Mouse (Mus musculus): ENCODE measurements around the gene Sh2d4b. TPM values are rescaled to one million over a fixed set of nuclear protein-coding genes. Genes with fewer than 3 reads are reported as not detected.

The Sh2d4b gene
- total RNA-seq, 2 experiments from 2014 or later = 2.7 to 7.9 TPM

DNA sequence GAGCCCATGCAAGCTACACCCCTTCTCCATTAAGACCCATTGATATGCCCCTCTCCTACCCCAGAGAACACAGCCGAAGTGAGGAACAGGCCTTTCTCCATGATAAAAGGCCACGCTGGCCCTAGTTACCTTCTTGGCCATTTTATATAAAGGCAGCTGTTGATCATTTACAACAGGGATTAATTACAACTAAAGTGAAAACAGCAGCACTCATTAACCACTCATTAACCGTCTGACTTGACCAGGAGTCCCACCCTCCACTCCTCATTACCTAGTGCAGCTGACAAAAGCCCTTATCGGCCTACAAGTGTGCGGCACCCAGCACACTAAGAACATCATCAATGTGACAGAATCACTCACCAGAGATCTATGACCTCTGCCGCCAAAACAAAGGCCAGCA is 20.6 kb upstream of the Sh2d4b start:
- no peak for DNase-seq (ENCODE audit: low spot score in 2 of 2)
- intact Hi-C loops (cut with DNase I) = no loop called here

DNA sequence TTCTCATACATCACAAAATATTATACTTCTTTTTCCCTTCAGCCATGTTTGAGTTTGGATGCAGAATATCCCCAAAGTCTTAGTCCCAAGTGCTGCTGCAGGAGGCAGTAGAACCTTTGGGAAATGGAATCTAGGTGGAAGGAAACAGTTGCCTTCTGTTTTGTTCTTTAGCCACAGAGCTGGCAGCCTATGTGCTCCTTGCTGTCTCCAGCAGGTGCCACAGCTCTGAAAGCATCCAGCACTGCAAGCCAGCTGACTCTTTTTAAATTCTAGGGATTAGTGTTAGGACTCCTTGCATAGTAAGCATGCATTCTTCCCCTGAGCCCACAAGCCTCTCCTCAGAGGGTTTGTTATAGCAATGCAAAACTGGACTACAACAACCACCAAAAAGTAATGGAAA is 18.5 kb upstream of the Sh2d4b start:
- DNase-seq (ENCODE audit: low spot score in 2 of 2) = no peak
- intact Hi-C loops (cut with DNase I) = no loop called here

DNA sequence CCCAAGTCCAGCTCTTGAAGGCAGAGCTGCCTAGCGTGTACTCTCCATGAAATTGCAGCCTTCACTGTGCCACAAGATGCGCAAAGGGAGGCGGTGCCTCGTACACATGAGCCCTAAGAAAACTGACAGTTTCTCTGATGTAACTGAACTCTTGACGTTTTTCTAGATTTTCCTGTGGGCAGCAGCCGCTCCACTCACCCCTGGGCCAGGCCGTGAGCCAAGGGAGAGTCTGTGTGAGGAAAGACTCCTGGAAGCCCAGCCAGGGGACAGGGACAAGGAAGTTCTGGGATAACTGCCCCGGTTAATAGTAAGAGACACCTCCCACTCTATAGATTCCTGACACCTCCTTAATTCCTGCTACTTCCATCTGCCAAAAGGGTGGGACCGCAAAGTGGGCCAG is 15.7 kb upstream of the Sh2d4b start:
- DNase-seq (ENCODE audit: low spot score in 2 of 2) = no peak
- intact Hi-C loops (cut with DNase I) = no loop called here

DNA sequence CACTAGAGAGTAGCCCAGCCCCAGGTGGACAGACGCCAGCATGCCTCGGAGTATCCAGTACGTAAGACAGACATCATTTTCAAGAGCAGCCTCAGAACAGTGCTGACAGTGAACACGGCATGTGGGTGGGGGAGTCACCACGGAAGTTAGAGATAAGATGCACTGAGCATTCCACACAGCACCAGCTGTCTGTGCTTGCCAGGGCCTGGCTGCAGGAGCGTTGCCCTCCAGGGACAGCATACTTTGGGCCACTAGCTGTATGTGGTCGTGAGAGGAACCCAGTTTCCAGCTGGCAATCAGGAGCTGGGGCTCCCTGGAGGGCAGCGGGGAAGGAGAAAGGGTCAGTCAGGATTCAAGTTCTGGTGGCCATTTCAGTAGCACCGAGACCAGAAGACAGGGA is 13.7 kb upstream of the Sh2d4b start:
- no peak for DNase-seq (ENCODE audit: low spot score in 2 of 2)
- intact Hi-C loops (cut with DNase I) = no loop called here

DNA sequence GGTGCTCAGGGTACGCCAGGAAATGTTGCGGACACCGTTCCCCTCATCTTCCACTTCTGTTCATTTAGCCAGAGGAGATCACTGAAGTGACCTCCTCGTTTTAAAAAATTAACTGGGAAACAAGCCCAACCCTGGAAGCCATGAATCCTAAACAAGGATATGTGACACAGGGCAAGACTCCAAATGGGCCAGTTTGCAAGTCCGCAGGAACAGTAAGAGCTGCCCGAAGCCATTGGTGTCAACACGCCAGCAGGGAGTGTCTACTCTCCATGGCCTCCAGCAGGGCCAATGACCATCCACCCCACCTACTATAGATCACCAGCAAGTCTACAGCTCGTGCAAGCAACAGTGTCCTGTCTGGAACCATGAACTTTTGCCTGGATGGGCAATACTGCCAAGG is 12.7 kb upstream of the Sh2d4b start:
- DNase-seq (ENCODE audit: low spot score in 2 of 2) = no peak
- intact Hi-C loops (cut with DNase I) = no loop called here

DNA sequence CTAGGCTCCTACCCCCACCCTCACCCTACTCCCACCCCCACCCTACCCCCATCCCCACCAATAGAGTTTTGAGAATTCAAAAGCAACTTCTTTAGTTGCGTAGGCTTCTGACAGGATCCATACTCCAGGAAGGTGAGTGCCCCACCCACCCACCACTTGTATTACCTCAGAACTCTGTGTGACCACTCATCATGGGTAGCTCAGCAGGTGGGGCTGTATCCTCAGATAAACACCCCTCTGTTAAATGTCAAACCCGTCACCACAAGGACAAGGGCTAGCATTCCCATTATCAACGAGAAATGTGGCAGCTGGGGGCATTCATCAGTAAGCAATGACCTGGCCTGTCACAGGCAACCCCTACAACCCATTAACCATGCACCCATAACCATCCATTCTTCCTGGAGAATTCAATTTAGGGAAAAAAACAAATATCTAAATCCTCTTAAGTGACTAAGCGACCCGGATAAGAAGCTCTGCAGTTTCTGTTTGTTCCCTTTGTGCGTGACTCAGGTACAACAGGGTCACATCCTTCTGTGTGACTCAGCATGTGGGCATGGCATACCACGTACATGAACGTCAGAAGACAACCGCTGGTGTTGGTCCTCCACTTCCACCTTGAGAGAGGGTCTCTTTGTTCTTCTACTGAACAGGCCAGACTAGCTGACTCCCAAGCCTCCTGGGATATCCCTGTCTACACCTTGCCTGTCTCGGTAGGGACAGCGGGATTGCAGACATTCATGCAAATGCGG is 9.4 kb upstream of the Sh2d4b start:
- DNase-seq (ENCODE audit: low spot score in 2 of 2) = no peak
- intact Hi-C loops (cut with DNase I) = no loop called here

DNA sequence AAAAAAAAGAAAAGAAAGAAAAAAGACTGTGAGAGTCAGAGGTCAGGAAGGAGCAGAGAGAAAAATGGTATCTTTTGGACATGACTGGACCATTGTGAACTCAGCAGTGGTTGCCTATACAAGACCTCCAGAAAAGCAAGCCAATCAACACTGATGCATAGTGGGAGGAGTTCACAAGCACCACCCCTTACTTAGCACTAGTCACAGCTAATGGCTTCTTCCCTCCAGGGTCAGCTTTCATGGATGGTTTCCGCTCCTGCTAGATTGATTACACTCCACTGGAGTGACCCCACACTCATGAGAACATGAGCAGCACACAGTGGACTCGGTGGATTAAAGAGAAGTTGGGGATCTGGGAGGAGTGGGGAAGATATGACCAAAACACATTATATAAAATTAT is 7.2 kb upstream of the Sh2d4b start:
- DNase-seq (ENCODE audit: low spot score in 2 of 2) = no peak
- intact Hi-C loops (cut with DNase I) = no loop called here

DNA sequence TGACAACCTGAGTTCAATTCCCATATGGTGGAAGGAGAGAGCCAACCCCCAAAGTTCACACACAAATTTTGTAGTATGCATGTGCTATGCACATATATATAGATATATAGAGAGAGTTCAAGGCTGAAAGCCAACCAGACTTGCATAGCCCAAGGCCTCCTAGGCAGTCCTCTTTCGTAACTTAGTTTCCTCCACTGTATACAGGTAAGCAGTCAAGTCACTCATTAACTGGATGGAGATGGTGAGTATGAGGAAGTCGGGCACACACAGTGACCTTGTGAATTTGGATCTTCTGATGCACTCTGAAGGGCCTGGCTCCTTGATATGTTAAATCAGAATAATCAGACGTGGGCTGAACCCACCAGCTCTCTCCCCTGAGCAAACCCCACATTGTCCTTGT is 4.8 kb upstream of the Sh2d4b start:
- intact Hi-C loops (cut with DNase I) = loop anchor here (10.0 kb wide), 1 partner anchor 1363 kb away; no protein-coding TSS in a partner anchor
- no peak for DNase-seq (ENCODE audit: low spot score in 2 of 2)

DNA sequence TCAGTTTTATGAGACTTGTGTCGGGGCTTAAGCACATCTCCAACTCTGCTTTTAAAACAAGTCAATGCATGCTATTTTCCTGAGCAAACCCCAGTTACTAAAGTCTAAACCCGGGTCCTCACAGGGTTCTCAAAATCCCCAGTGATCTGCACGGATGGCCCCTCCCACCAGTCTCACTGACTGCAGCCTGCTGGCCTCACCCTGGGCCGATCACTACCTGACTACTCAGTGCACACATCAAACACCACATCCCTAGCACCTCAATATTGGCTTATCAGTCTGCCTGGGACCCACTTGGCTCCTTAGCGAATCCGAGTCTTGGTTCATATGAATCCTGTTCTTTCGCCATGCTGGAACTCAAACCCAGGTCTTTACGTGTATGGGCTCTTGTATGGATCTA is 2.6 kb upstream of the Sh2d4b start:
- intact Hi-C loops (cut with DNase I) = loop anchor here (10.0 kb wide), 1 partner anchor 1361 kb away; no protein-coding TSS in a partner anchor

DNA sequence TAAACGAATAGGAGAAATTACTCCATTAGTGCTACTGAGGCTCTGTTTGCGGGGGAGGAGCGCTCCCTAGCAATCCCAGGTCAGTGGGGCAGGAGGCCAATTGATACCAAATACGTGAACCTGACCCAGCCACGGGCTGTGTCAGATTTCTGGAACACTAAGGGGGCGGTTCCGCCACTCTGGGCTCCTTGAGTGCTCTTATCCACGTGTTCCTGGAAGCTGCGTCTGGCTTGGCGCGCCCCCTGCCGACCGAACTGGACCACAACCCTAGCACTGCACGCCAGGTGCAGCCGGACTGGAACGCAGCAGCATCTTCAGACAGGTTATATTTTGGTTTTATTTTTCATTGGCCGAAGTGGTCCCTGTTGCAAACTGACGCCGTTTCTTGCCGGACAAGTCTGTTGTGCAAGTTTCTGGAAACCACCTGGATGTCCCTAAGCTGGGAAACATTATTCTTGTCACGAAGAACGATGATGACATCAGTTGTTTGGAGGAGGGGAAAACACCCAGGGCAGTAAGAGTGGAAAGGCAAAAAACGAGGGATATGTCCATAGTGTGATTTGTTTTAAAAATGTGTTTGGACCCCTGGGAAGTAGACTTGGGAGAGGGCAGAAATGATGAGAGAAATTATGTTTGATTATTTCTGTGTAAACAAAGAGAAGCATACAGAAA is 1.6 kb upstream of the Sh2d4b start:
- peak; percentile 86 to 87 for DNase-seq (ENCODE audit: low spot score in 2 of 2)
- intact Hi-C loops (cut with DNase I) = loop anchor here (10.0 kb wide), 1 partner anchor 1360 kb away; no protein-coding TSS in a partner anchor

More for the DNA sequence above, 2.6 kb upstream of the Sh2d4b start:
- no peak for DNase-seq (ENCODE audit: low spot score in 2 of 2)

DNA sequence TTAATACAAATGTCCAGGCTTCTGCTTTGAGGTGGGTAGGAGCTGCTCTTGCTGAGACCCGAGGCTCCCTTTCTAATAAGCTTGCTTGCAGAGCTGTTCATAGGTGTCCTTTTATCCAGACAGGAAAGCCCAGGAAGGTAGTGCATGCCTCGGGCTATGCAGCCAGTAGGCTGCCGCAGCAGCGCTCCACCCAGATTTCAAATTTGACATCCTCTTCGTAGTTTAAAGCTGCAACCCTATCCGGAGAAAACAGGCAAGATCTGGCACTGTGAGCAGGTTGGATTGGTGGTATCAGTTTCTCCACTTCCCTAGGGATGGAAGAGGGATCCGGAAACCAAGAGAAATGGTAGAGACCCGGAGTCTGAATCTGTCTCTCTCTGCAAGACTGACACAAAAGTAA is 818 bp upstream of the Sh2d4b start:
- DNase-seq (ENCODE audit: low spot score in 2 of 2) = no peak
- intact Hi-C loops (cut with DNase I) = loop anchor here (10.0 kb wide), 1 partner anchor 1359 kb away; no protein-coding TSS in a partner anchor

DNA sequence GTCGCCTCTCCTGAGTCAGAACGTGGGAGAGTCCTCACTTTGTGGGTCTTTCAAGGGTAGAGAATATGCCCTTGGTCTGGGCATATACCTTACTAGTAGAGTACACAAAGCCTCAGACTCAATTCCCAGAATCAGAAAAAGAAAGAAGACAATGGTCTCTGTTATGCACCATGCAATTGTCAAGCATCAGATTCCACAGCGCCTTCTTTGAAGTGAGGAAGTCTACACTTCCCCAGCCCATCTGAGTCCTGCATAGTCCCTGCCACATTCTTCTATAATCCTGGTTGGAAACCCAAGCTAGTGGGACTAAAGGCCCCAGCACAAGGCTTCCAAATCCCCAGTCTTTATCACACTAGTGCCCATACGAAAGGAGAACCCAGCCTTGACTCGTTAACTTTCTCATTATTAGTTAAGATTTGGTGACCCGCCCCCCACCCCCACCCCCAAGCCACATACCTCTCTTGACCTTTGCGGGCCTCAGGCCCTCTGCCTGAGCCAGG is 690 bp downstream of the Sh2d4b start:
- intact Hi-C loops (cut with DNase I) = loop anchor here (10.0 kb wide), 1 partner anchor 1358 kb away; no protein-coding TSS in a partner anchor
- DNase-seq (ENCODE audit: low spot score in 2 of 2) = no peak

DNA sequence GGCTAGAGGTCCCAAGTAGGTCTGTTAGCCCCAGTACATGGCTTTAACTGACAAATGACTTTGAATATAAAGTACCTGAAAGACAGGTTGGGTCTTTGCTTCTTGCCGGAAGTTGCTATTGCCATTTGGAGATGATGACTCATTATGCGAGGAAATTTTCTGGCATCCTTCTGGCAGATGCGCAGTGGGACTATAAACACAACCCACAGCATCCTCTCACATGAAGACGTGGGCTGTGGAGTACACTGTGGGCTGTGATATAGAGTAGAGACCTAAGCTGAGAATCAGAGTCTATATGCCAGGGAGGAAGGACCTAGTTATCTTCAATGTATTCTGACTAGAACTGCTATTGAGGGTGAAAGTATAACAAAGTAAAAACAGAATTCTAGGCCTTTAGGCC is 1.6 kb downstream of the Sh2d4b start:
- no peak for DNase-seq (ENCODE audit: low spot score in 2 of 2)
- intact Hi-C loops (cut with DNase I) = loop anchor here (10.0 kb wide), 1 partner anchor 1357 kb away; no protein-coding TSS in a partner anchor

DNA sequence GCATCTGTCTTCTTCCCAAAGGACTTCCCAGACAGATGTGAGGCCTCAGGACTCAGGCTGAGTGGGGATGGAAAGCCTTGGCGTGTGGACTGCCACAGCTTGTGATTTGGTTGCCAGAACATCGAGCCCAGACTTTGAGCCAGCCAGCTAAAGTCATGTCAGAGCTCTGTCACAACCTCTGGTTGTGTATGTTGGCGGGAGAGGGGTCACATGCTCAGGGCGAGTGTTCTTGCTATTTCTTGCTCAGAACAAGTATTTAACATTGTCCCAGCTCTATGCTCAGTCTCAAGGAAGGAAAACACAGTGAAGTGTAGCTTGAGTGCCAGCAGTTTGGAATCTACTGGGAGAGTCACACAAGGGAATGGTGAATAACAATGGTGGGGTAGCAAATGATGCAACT is 3.4 kb downstream of the Sh2d4b start:
- DNase-seq (ENCODE audit: low spot score in 2 of 2) = no peak
- intact Hi-C loops (cut with DNase I) = loop anchor here (10.0 kb wide), 1 partner anchor 1355 kb away; no protein-coding TSS in a partner anchor

DNA sequence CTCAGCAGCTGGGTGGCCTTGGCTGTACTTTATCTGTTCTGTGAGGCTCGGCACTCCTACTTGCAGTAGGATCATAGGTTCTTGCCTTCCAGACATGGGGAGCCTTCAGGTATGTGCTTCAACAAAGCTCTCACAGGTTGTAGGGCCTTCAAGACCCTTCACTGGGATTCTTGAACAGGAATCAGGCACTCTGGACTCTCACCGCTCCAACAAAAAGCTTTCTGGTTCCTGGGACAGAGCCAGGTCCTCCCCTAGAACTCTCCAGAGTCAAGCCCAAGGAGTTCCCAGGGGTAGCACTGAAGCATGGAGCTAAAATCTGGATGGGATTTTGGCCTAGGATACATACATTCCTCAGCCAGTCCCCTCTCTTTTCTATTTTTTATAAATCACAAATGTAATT is 3.9 kb downstream of the Sh2d4b start:
- intact Hi-C loops (cut with DNase I) = no loop called here
- no peak for DNase-seq (ENCODE audit: low spot score in 2 of 2)

DNA sequence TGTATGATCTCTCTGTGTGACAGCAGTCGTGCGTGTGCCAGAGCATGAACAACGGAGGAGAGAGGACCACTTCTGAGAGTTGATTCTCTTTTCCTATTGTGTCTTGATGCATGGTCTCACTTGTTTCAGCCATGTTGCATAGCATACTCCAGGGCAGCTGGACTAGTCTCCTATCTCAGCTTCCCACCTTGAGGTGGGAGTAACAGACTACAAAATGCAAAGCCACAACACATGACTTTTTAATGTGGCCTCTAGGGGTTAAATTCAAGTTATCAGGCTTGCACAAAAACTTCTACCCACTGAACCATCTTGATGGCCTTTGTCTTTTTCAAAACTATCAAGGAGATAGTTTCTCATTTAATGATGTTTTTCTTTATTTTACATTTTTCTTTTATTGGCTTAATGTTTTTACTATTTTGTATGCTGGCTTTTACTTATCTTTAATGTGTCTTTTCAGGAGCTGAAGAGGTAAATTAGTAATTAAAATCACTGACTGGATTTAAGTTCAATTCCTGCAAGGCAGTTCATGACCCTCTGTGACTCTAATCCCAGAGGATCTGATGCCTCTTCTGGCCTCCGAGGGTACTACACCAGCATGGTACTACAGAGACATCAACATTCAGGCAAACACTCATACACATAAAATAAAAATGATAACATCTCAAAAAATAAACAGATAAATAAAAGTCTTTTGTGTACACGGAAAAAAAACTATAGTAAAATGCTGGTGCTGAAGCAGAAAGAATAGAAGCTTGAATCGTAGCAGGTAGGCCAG is 6.5 kb downstream of the Sh2d4b start:
- intact Hi-C loops (cut with DNase I) = no loop called here
- no peak for DNase-seq (ENCODE audit: low spot score in 2 of 2)

DNA sequence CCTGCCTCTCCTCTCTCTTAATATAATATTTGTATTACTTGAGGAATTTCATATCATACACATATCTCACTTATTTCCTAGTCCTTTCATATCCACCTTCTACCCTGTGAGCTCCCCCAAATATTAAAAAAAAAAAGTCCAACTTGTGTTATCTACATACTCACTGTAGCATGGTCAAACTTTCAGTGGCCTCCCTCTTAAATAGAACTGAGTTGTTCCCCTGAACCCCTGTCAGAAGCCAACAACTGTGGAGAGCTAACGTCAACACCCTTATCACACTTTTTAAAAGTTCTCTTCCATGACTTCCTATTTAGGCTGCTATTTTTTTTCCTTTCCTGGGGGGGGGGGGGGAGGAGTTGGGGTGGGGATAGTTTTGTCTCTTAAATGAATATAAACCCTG is 7.3 kb downstream of the Sh2d4b start:
- DNase-seq (ENCODE audit: low spot score in 2 of 2) = no peak
- intact Hi-C loops (cut with DNase I) = no loop called here

DNA sequence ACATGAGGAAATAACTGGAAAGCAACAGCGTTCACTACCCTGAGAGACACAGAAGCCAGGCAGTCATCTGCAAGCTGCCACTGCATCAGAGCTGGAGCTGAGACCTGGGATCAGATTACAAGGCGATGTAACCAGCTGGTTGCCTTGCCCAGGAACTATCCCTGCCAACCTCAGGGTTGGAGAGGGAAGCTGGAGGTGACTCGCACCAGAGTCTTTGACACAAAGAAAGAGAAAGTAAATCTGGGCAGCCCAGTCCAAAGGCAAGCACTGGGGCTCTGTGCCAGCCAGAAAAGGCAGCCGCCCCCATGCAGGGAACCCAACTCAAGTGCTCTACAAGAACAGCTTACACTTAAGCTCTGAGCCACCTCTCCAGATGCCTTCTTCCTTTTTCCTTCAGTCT is 7.8 kb downstream of the Sh2d4b start:
- DNase-seq (ENCODE audit: low spot score in 2 of 2) = peak; percentile 37 to 55
- intact Hi-C loops (cut with DNase I) = no loop called here

DNA sequence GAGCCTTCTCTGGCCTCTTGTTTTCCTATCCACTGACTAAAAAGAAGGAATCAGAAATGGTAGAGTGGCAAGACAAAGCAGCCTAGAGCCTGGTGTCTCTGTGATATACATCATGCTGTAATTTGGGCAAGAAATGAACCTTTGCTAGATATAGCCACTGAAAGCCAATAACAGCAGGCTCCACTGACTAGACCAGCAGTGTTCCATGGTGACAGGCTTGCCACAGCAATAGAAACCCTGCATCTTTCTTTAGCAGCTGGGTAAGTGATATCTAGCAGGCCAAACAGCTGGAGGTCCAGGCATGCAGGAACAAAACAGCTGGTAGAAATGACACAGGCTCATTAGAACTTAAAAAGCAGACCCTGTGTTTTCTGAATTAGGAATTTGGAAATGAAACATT is 18.5 kb downstream of the Sh2d4b start:
- DNase-seq (ENCODE audit: low spot score in 2 of 2) = no peak
- intact Hi-C loops (cut with DNase I) = no loop called here

DNA sequence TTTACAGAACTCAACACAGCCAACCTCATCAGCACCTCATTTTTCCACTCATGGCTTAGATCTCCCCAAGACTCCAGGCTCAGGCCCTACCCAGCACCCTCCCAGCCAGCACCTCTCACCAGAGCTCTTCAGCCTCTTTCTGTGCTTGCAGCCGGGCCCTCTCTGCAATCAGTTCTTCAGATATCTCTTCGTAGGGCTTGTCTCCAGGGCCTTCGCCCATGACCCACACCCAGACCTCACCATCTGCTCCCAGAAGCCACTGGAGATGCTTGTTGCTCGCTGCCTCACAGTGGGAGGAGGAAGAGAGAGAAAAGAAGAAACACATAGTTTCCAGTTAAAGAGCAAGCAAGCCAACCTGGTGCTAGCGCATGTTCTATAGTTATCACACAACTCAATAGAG is 19.1 kb downstream of the Sh2d4b start:
- no peak for DNase-seq (ENCODE audit: low spot score in 2 of 2)
- intact Hi-C loops (cut with DNase I) = no loop called here
